Mouse (Mus musculus) testis, adult 2 months (tissue): ENCODE results near the gene Esrra.

Source experiments
- CTCF ChIP-seq: fragments of 200-500 bp; IDR thresholded peaks from 2 replicates; pipeline ENCODE4 v1.5.1; 2012; ENCODE audit warnings: low read depth, mild to moderate bottlenecking, inconsistent platforms, low read length, moderate library complexity; ENCODE audit not compliant: control insufficient read depth, insufficient read depth, insufficient replicate concordance
- POLR2A ChIP-seq: fragments of 200-500 bp; IDR thresholded peaks from 2 replicates; pipeline ENCODE4 v1.6.1; 2012; ENCODE audit warnings: low read depth, mild to moderate bottlenecking, inconsistent platforms, low read length, moderate library complexity; ENCODE audit not compliant: control insufficient read depth

GRCm38 (mm10) chr19:6907811-6908540 is 13.6 kb downstream of the Esrra start:
- TF ChIP-seq POLR2A (no peak), CTCF (no peak)
